In genomic region chr2:156894496-156895265, GRCm38 (mm10) we compare ENCODE assay signal across 1 mouse cellular context.
TF ChIP-seq lines count a peak whose summit lies in the region.

No protein-coding gene starts in this region.

TF ChIP-seq in MEL, 35 proteins besides CTCF, POLR2A, EP300 and RAD21:
- TF ChIP-seq GABPA (IDR thresholded peaks at IDR 0.05; ENCODE audit: low read depth, low read length) = no peak
- peak; percentile 28; the same call in 1 of the 2 replicates for TF ChIP-seq GATA1 (IDR thresholded peaks at IDR 0.05; ENCODE audit: low read depth, low read length)
